Mouse (Mus musculus) lung, postnatal 10 days (tissue): ENCODE data around the gene Akr1b3.
A peak's percentile ranks its signal among the peaks of the same experiment; 100 is the strongest.

ENCODE experiments used
- DNase-seq: peaks from one replicate; pipeline ENCODE4 v3.0.0; 2021

Gene Akr1b3

GRCm38 (mm10) chr6:34318636-34319035 lies 1.4 kb upstream of the Akr1b3 start:
- no peak for DNase-seq

- DNase-seq, result peak; percentile 58
These were observed 894 bp upstream of the Akr1b3 start for GRCm38 (mm10) chr6:34318172-34318571.

DNA sequence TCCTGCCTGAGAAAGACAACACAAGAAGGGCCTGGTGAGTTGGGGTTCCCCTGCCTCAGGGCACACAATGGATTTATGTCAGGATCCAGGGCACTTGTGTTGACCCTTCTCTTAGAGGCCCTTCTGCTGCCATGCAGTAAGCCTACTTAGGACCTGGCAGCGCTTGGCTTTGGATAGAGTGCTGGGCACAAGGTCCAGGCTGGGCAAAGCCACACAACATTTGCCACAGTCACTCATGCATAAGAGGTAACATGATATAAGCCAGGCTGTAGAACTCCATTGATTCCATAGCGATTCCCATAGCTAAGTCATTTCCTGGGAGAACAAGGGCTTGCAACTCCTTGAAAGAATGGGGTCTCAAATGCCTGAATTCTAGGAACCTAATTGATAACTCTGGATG lies 3.4 kb downstream of the Akr1b3 start:
- DNase-seq, result no peak

DNA sequence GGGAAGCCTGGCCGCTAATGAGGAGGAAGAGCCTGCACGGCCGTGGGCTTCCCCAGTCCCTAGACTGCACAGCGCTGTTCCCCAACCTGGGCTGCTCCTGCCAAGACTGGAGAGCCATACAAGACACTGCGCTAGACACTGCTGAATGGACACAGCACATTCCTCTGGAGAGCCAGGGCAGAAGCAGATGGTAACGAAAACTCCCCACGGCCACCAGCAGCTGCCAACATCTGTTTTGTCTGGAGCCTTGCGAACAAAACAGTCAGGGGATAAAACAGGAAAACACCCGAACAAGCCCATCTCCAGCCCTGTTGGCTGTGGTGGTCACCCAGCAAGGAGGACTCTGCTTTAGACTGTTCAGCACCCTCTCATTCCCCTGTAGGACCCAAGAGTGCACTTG lies 3.9 kb downstream of the Akr1b3 start:
- peak; percentile 59 for DNase-seq

- no peak for DNase-seq
These were observed 7.2 kb downstream of the Akr1b3 start for GRCm38 (mm10) chr6:34310023-34310595.

GRCm38 (mm10) chr6:34309526-34309925 lies 7.8 kb downstream of the Akr1b3 start:
- DNase-seq, result peak; percentile 22

DNA sequence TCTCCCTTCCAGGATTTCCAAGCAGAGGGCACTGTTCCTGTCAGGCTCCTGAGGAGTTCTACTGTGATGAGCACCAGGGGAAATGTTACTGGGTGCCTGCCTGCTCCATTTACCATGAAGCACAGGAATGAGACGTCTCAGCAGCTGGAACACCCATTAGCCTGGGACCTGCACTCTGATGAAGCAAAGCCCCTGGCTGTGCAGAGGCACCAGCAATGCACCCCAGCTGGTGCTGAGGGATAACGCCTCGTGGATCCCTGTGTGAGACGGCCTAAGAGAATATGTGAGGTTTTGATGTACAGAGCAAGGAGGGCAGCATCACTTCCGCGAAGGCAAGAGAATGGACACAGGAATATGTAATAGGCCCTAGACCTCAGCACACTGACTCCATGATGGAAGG lies 10.5 kb downstream of the Akr1b3 start:
- no peak for DNase-seq

DNA sequence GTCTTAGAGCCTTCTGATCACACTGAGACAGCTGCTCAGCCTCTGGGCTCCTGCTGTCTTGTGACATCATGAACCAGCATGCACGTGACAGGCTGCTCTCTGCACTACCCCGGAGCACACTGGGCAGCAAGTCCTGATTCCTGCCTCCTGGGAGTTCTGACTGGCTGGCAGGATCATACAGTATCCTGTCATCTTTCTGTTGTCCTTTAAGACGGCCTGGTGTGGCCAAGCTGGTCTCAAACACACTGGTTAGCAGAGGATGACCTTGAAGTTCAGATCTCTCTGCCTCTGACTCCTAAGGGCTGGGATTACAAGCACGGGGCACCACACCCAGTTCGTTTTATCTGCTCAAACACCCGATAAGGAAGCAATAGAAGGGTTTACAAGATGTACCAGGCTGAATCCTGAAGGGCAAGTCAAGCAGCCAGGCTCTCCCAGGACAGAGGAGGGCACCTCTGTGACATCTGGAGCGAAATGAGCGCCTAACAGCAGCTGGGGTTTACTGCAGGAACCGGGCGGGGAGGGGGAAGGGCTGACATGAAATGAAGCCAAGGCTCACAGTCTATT lies 12.5 kb downstream of the Akr1b3 start:
- peak; percentile 68 for DNase-seq

DNA sequence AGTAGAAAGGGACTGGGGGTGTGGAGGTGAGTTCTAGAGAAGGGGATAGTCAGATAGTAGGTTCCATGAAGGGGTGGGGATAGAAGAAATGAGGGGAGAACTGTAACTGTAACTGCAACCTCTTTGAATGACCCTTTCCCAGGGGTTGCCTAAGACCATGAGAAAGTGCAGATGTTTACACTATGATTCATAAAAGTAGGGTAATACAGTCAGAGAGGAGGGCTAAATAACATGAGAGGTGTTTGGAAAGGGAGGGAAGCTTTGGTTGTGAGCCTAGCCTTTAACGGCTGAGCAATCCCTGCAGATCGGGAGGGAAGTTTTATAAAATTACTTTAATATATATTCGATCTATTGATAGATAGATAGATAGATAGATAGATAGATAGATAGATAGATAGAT lies 20.2 kb downstream of the Akr1b3 start:
- DNase-seq, result no peak

- DNase-seq, result no peak
These were observed 21.8 kb downstream of the Akr1b3 start for GRCm38 (mm10) chr6:34295437-34295836.

GRCm38 (mm10) chr6:34292882-34293487 lies 24.3 kb downstream of the Akr1b3 start:
- DNase-seq, result peak; percentile 88

GRCm38 (mm10) chr6:34292196-34292881 lies 24.9 kb downstream of the Akr1b3 start:
- DNase-seq, result no peak

- DNase-seq, result no peak
These were observed 26.6 kb downstream of the Akr1b3 start for GRCm38 (mm10) chr6:34290681-34291080.

DNA sequence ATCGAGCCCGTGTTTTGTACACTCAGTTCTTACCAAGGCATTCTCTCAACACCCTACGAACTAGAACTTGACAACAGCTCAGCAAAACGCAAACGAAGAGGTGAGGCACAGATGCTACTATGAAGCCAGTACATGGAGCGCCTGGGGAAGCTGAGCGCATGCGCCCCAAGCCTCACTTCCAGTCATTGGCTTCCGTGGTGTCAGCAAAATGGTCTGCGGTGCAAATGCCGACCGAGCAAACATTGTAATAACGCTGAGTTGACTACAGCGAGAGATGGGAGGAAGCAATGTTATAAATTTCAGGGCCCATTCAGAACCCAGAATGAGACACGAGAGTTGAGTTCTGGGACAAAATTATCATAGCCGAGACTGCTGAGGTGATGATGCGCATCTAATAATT lies 27.2 kb downstream of the Akr1b3 start:
- DNase-seq, result no peak

DNA sequence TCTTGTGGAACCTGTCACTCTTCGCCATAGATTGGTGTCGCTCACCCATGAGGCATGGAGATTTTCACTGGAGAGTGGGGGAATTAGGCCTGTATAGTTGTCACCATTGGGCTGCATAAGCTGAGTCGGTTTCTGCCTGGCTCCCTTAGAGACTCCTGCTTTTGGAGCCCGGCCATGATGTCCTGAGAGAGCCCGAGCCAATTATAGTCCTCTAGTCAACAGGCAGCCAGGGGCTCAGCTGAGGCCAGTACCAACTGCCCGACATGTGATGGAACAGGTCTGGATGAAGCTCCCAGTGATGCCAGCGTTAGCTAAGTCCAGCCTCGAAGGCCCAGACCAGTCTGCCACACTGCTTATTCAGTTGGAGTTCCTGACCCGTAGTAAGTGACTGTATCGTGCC lies 29.2 kb downstream of the Akr1b3 start:
- no peak for DNase-seq

DNA sequence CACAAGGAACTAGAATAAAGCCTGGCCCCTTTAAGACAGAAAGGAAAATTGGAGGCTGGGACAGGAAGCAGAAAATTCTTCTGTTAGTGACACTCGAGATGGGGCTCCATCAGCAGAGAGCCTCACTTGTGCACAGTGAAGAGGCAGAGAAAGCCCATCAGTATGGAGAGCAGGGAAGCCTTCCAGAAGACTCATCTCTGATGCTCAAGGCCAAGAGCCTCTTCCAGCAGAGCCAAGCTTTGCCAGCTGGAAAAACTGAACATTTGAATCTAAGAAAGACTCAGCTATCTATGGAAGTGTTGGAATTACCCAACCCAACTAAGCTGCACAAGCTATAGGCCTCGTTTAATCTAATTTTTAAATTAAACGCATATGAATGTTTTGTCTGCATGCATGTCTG lies 30.4 kb downstream of the Akr1b3 start:
- no peak for DNase-seq

- no peak for DNase-seq
These were observed 38.9 kb downstream of the Akr1b3 start for GRCm38 (mm10) chr6:34278385-34278784.

- DNase-seq, result peak; percentile 81
These were observed 39.6 kb downstream of the Akr1b3 start for GRCm38 (mm10) chr6:34277665-34278064.

DNA sequence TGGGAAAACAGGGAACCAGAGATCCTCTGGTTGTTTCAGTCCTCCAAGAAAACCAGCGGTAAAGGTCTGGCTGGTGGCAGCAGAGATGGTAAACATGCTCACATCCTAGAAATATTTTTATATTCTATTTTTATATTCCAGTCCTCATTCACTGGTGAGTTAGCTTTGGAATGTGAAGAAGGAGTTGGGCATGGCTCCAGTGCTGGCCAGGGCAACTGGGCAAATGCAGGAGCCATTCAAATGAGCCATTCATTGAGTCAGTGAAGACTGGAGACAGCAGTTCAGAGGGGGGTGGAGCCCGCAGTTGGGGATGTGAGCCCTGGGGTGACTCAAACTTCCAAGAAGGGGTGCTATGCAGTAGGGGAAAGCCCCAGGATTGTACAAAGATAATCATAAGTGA lies 42.9 kb downstream of the Akr1b3 start:
- peak; percentile 31 for DNase-seq

DNA sequence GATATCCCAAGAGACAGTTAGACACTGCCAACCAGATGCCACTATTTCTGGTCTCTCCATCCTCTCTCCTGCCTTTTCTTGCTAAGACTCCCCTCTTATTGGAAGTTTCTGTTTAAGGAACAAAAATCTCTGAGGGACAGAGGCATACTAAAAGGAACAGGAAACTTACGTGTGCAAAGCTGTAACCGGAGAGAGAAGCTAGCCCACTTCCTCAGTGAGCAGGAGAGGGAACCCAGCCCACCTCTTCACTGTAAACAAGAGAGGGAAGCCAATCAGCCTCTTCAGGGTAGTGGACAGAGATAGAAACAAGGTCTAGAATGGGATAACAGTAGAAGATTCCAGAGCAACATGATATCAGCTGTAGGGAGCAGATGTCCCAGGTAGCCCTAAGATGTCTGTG lies 44.2 kb downstream of the Akr1b3 start:
- no peak for DNase-seq

DNA sequence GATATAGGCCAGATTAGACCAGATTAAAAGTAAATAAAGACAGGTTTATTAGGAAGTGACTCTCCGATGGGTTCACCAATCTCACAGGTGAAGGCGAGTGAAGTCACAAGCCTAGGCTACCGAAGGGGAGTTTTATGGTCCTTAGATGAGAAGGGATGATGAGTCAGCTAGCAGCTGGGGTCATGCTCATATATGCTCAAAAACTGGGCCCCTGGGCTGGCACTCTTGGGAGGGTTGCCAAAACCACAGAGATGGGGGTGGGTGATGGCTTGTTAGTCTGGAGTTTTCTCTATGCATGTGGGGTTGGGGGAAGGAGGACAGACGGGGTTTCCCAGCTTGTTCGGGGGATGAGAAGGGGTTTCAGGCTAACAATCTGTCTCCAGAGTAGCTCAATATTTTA lies 44.8 kb downstream of the Akr1b3 start:
- no peak for DNase-seq

DNA sequence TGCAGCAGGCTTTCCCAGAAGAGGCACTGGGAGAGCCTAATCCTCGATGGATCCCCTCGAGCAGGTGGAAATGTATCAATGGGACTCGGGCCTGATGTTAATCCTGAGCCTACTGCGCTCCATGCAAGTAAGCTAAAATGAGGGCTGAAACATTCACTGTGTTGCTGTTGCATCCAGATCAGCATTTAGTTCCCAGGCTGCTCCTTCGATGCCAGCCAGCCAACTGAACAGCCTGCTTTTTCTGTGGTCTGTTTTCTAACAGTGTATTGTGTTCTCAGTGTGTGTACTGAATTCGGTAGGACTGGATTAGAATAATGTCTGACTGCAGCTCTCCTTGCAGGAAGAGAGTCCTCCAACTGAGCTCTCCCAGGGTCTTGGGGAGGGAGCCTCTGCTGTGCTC lies 46.6 kb downstream of the Akr1b3 start:
- no peak for DNase-seq

DNA sequence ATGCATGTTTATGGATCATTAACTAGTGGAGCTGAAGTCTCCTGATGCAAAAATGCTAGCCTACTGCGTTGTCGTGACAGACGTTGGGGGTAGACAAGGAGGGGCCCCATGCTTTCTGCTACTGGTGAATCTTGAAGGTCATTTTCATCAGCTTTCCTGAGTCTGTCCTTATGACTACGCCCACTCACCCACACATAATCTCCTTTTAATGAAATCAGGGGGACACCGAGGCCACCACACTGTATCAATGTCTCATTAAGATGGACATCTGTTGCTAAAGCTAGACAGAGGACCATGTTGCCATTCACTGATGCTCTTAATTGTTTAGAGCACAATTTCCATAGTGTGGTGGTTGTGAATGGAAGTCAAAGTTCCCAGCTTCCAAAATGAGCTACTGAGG lies 58.7 kb downstream of the Akr1b3 start:
- DNase-seq, result no peak
